Mouse (Mus musculus): ENCODE results near the gene Ppara. TPM values are rescaled to one million over a fixed set of nuclear protein-coding genes. Genes with fewer than 3 reads are reported as not detected.

Ppara gene
- polyA plus RNA-seq, 1 experiment from 2014 or later: 0.92 TPM

- DNase-seq (ENCODE audit: low spot score, missing footprints) (no peak), ATAC-seq (ENCODE audit: low FRiP score) (no peak)
- Histone ChIP-seq H3K27me3 (ENCODE audit: control insufficient read depth, insufficient read depth, low read length) (no peaks in the 10 kb centered on the region), H3K4me2 (no peak overlapping the region), H3K9me3 (ENCODE audit: control insufficient read depth, low read length) (no peaks in the 10 kb centered on the region), H3K4me1 (ENCODE audit: control insufficient read depth, insufficient read depth, low read length) (no peaks in the 10 kb centered on the region), H3K9ac (ENCODE audit: low read length) (no peak overlapping the region), H3K36me3 (ENCODE audit: control insufficient read depth, insufficient read depth, low read length) (no peaks in the 10 kb centered on the region), H3K27ac (ENCODE audit: low read depth, low read length) (no peak overlapping the region), H3K4me3 (ENCODE audit: low read depth, low read length) (no peak overlapping the region)
- WGBS: 86% methylated on average over 6 of the region's 6 CpGs
These were observed 52.7 kb downstream of the Ppara start for GRCm38 (mm10) chr15:85787482-85787881.

GRCm38 (mm10) chr15:85788051-85788450, 53.3 kb downstream of the Ppara start:
- Histone ChIP-seq H3K4me2 (no peak overlapping the region), H3K4me3 (ENCODE audit: low read depth, low read length) (no peak overlapping the region), H3K4me1 (ENCODE audit: control insufficient read depth, insufficient read depth, low read length) (no peaks in the 10 kb centered on the region), H3K36me3 (ENCODE audit: control insufficient read depth, insufficient read depth, low read length) (no peaks in the 10 kb centered on the region), H3K27me3 (ENCODE audit: control insufficient read depth, insufficient read depth, low read length) (no peaks in the 10 kb centered on the region), H3K9ac (ENCODE audit: low read length) (no peak overlapping the region), H3K9me3 (ENCODE audit: control insufficient read depth, low read length) (no peaks in the 10 kb centered on the region), H3K27ac (ENCODE audit: low read depth, low read length) (no peak overlapping the region)
- ATAC-seq (ENCODE audit: low FRiP score) (no peak), DNase-seq (ENCODE audit: low spot score, missing footprints) (no peak)
- WGBS: 87% methylated on average over 4 of the region's 4 CpGs

- WGBS: 78% methylated on average over 16 of the region's 16 CpGs
- Histone ChIP-seq H3K4me3 (ENCODE audit: low read depth, low read length) (no peak overlapping the region), H3K27ac (ENCODE audit: low read depth, low read length) (no peak overlapping the region), H3K9ac (ENCODE audit: low read length) (no peak overlapping the region), H3K9me3 (ENCODE audit: control insufficient read depth, low read length) (no peaks in the 10 kb centered on the region), H3K27me3 (ENCODE audit: control insufficient read depth, insufficient read depth, low read length) (no peaks in the 10 kb centered on the region), H3K36me3 (ENCODE audit: control insufficient read depth, insufficient read depth, low read length) (no peaks in the 10 kb centered on the region), H3K4me1 (ENCODE audit: control insufficient read depth, insufficient read depth, low read length) (no peaks in the 10 kb centered on the region), H3K4me2 (no peak overlapping the region)
- DNase-seq (ENCODE audit: low spot score, missing footprints): no peak
- no peak for ATAC-seq (ENCODE audit: low FRiP score)
These were observed 53.9 kb downstream of the Ppara start for GRCm38 (mm10) chr15:85788633-85789032.

- no peak overlapping the region for H3K4me2 ChIP-seq
- H3K27me3 ChIP-seq (ENCODE audit: control insufficient read depth, insufficient read depth, low read length): no peaks in the 10 kb centered on the region
- H3K9me3 ChIP-seq (ENCODE audit: control insufficient read depth, low read length): no peaks in the 10 kb centered on the region
- no peak overlapping the region for H3K4me3 ChIP-seq (ENCODE audit: low read depth, low read length)
- H3K4me1 ChIP-seq (ENCODE audit: control insufficient read depth, insufficient read depth, low read length): no peaks in the 10 kb centered on the region
- WGBS: 94% methylated on average over 4 of the region's 4 CpGs
- H3K9ac ChIP-seq (ENCODE audit: low read length): no peak overlapping the region
- no peaks in the 10 kb centered on the region for H3K36me3 ChIP-seq (ENCODE audit: control insufficient read depth, insufficient read depth, low read length)
- DNase-seq (ENCODE audit: low spot score, missing footprints) (no peak), ATAC-seq (ENCODE audit: low FRiP score) (no peak)
- no peak overlapping the region for H3K27ac ChIP-seq (ENCODE audit: low read depth, low read length)
These were observed 56.7 kb downstream of the Ppara start for GRCm38 (mm10) chr15:85791449-85791848.

GRCm38 (mm10) chr15:85792819-85793218, 58.0 kb downstream of the Ppara start:
- H3K4me2 ChIP-seq: no peak overlapping the region
- no peak overlapping the region for H3K9ac ChIP-seq (ENCODE audit: low read length)
- WGBS: 88% methylated on average over 1 of the region's 1 CpGs
- H3K4me1 ChIP-seq (ENCODE audit: control insufficient read depth, insufficient read depth, low read length): no peaks in the 10 kb centered on the region
- H3K9me3 ChIP-seq (ENCODE audit: control insufficient read depth, low read length): no peaks in the 10 kb centered on the region
- no peak for DNase-seq (ENCODE audit: low spot score, missing footprints)
- no peak overlapping the region for H3K27ac ChIP-seq (ENCODE audit: low read depth, low read length)
- no peaks in the 10 kb centered on the region for H3K27me3 ChIP-seq (ENCODE audit: control insufficient read depth, insufficient read depth, low read length)
- ATAC-seq (ENCODE audit: low FRiP score): no peak
- no peak overlapping the region for H3K4me3 ChIP-seq (ENCODE audit: low read depth, low read length)
- no peaks in the 10 kb centered on the region for H3K36me3 ChIP-seq (ENCODE audit: control insufficient read depth, insufficient read depth, low read length)

GRCm38 (mm10) chr15:85795516-85795915, 60.7 kb downstream of the Ppara start:
- no peak overlapping the region for H3K4me3 ChIP-seq (ENCODE audit: low read depth, low read length)
- H3K36me3 ChIP-seq (ENCODE audit: control insufficient read depth, insufficient read depth, low read length): no peaks in the 10 kb centered on the region
- H3K9ac ChIP-seq (ENCODE audit: low read length): no peak overlapping the region
- H3K4me1 ChIP-seq (ENCODE audit: control insufficient read depth, insufficient read depth, low read length): no peaks in the 10 kb centered on the region
- DNase-seq (ENCODE audit: low spot score, missing footprints) (no peak), ATAC-seq (ENCODE audit: low FRiP score) (no peak)
- no peaks in the 10 kb centered on the region for H3K9me3 ChIP-seq (ENCODE audit: control insufficient read depth, low read length)
- no peak overlapping the region for H3K4me2 ChIP-seq
- no peak overlapping the region for H3K27ac ChIP-seq (ENCODE audit: low read depth, low read length)
- no peaks in the 10 kb centered on the region for H3K27me3 ChIP-seq (ENCODE audit: control insufficient read depth, insufficient read depth, low read length)
- 77% methylated on average over 6 of the region's 6 CpGs for WGBS

- H3K9me3 ChIP-seq (ENCODE audit: control insufficient read depth, low read length): no peaks in the 10 kb centered on the region; the same call in 1 of the 2 replicates
- H3K4me1 ChIP-seq (ENCODE audit: control insufficient read depth, insufficient read depth, low read length): no peaks in the 10 kb centered on the region
- H3K36me3 ChIP-seq (ENCODE audit: control insufficient read depth, insufficient read depth, low read length): no peaks in the 10 kb centered on the region
- H3K27me3 ChIP-seq (ENCODE audit: control insufficient read depth, insufficient read depth, low read length): no peaks in the 10 kb centered on the region
- no peak overlapping the region for H3K4me2 ChIP-seq
- 96% methylated on average over 8 of the region's 8 CpGs for WGBS
- H3K27ac ChIP-seq (ENCODE audit: low read depth, low read length): no peak overlapping the region
- DNase-seq (ENCODE audit: low spot score, missing footprints) (no peak), ATAC-seq (ENCODE audit: low FRiP score) (no peak)
- no peak overlapping the region for H3K4me3 ChIP-seq (ENCODE audit: low read depth, low read length)
- H3K9ac ChIP-seq (ENCODE audit: low read length): no peak overlapping the region
These were observed 63.9 kb downstream of the Ppara start for GRCm38 (mm10) chr15:85798676-85799075.

GRCm38 (mm10) chr15:85802931-85803330, 68.1 kb downstream of the Ppara start:
- WGBS: 79% methylated on average over 2 of the region's 2 CpGs
- Histone ChIP-seq H3K4me3 (ENCODE audit: low read depth, low read length) (no peak overlapping the region), H3K36me3 (ENCODE audit: control insufficient read depth, insufficient read depth, low read length) (no peaks in the 10 kb centered on the region), H3K4me1 (ENCODE audit: control insufficient read depth, insufficient read depth, low read length) (no peaks in the 10 kb centered on the region), H3K9me3 (ENCODE audit: control insufficient read depth, low read length) (no peaks in the 10 kb centered on the region; the same call in 1 of the 2 replicates), H3K27me3 (ENCODE audit: control insufficient read depth, insufficient read depth, low read length) (no peaks in the 10 kb centered on the region), H3K9ac (ENCODE audit: low read length) (no peak overlapping the region), H3K27ac (ENCODE audit: low read depth, low read length) (no peak overlapping the region), H3K4me2 (no peak overlapping the region)
- DNase-seq (ENCODE audit: low spot score, missing footprints) (no peak), ATAC-seq (ENCODE audit: low FRiP score) (no peak)

- WGBS: 85% methylated on average over 4 of the region's 4 CpGs
- H3K4me2 ChIP-seq: no peak overlapping the region
These were observed 72.1 kb downstream of the Ppara start for GRCm38 (mm10) chr15:85806886-85807285.

GRCm38 (mm10) chr15:85807404-85807803, 72.6 kb downstream of the Ppara start:
- ATAC-seq (ENCODE audit: low FRiP score): no peak
- Histone ChIP-seq H3K4me1 (ENCODE audit: control insufficient read depth, insufficient read depth, low read length) (peaks cover 4% of the 10 kb centered on the region; the same call in 1 of the 2 replicates), H3K27ac (ENCODE audit: low read depth, low read length) (no peak overlapping the region), H3K27me3 (ENCODE audit: control insufficient read depth, insufficient read depth, low read length) (no peaks in the 10 kb centered on the region), H3K9me3 (ENCODE audit: control insufficient read depth, low read length) (no peaks in the 10 kb centered on the region), H3K4me3 (ENCODE audit: low read depth, low read length) (no peak overlapping the region), H3K36me3 (ENCODE audit: control insufficient read depth, insufficient read depth, low read length) (no peaks in the 10 kb centered on the region), H3K9ac (ENCODE audit: low read length) (no peak overlapping the region), H3K4me2 (no peak overlapping the region)
- WGBS: 84% methylated on average over 4 of the region's 4 CpGs
- DNase-seq (ENCODE audit: low spot score, missing footprints): no peak

More at GRCm38 (mm10) chr15:85806886-85807285, 72.1 kb downstream of the Ppara start:
- Histone ChIP-seq H3K4me1 (ENCODE audit: control insufficient read depth, insufficient read depth, low read length) (peaks cover 4% of the 10 kb centered on the region; the same call in 1 of the 2 replicates), H3K4me3 (ENCODE audit: low read depth, low read length) (no peak overlapping the region), H3K27ac (ENCODE audit: low read depth, low read length) (no peak overlapping the region), H3K27me3 (ENCODE audit: control insufficient read depth, insufficient read depth, low read length) (no peaks in the 10 kb centered on the region), H3K9ac (ENCODE audit: low read length) (no peak overlapping the region), H3K9me3 (ENCODE audit: control insufficient read depth, low read length) (no peaks in the 10 kb centered on the region), H3K36me3 (ENCODE audit: control insufficient read depth, insufficient read depth, low read length) (no peaks in the 10 kb centered on the region)
- ATAC-seq (ENCODE audit: low FRiP score) (no peak), DNase-seq (ENCODE audit: low spot score, missing footprints) (no peak)

Measured in midbrain, embryonic 11.5 days (tissue).